Mouse (Mus musculus): ENCODE measurements around the gene Fam131b. TPM values are rescaled to one million over a fixed set of nuclear protein-coding genes. Genes with fewer than 3 reads are reported as not detected.

The Fam131b gene
- polyA plus RNA-seq, 1 experiment: 15.6 TPM

- Histone ChIP-seq H3K4me3 (ENCODE audit: insufficient read depth, poor library complexity, severe bottlenecking) (no peak overlapping the region), H3K79me2 (ENCODE audit: control insufficient read depth, insufficient read depth) (no peaks in the 10 kb centered on the region), H3K27me3 (ENCODE audit: control insufficient read depth, insufficient read depth, insufficient read length) (no peaks in the 10 kb centered on the region), H3K79me3 (ENCODE audit: low read depth) (no peaks in the 10 kb centered on the region), H3K36me3 (ENCODE audit: control insufficient read depth, insufficient read depth) (no peaks in the 10 kb centered on the region), H3ac (ENCODE audit: control insufficient read depth, insufficient read length, low read depth) (no peak overlapping the region)
- TF ChIP-seq USF1 (IDR thresholded peaks at IDR 0.05; ENCODE audit: low read depth): no peak
- no peak for TF ChIP-seq CTCF (IDR thresholded peaks at IDR 0.05; ENCODE audit: control insufficient read depth, insufficient read depth, insufficient read length)
- TF ChIP-seq CEBPB (IDR thresholded peaks at IDR 0.05; ENCODE audit: low read depth): no peak
- TF ChIP-seq MAX (IDR thresholded peaks at IDR 0.05): no peak
- no peak for TF ChIP-seq MYOD1 (IDR thresholded peaks at IDR 0.05; ENCODE audit: control insufficient read depth, insufficient read length, low read depth)
- no peak for TF ChIP-seq FOSL1 (IDR thresholded peaks at IDR 0.05; ENCODE audit: insufficient read depth, low read length, poor library complexity, severe bottlenecking)
- no peak for TF ChIP-seq MYOG (IDR thresholded peaks at IDR 0.05; ENCODE audit: control insufficient read depth, extremely low read depth, insufficient read length)
Observed at GRCm38 (mm10) chr6:42370630-42371363, 46.4 kb upstream of the Fam131b start.

- H3K79me3 ChIP-seq (ENCODE audit: low read depth): no peaks in the 10 kb centered on the region
- no peak for TF ChIP-seq USF1 (IDR thresholded peaks at IDR 0.05; ENCODE audit: low read depth)
- TF ChIP-seq MYOD1 (IDR thresholded peaks at IDR 0.05; ENCODE audit: control insufficient read depth, insufficient read length, low read depth): no peak
- no peak for TF ChIP-seq MAX (IDR thresholded peaks at IDR 0.05)
- TF ChIP-seq CTCF (IDR thresholded peaks at IDR 0.05; ENCODE audit: control insufficient read depth, insufficient read depth, insufficient read length): no peak
- TF ChIP-seq CEBPB (IDR thresholded peaks at IDR 0.05; ENCODE audit: low read depth): no peak
- TF ChIP-seq FOSL1 (IDR thresholded peaks at IDR 0.05; ENCODE audit: insufficient read depth, low read length, poor library complexity, severe bottlenecking): no peak
- no peak for TF ChIP-seq MYOG (IDR thresholded peaks at IDR 0.05; ENCODE audit: control insufficient read depth, extremely low read depth, insufficient read length)
- no peaks in the 10 kb centered on the region for H3K27me3 ChIP-seq (ENCODE audit: control insufficient read depth, insufficient read depth, insufficient read length)
- H3K79me2 ChIP-seq (ENCODE audit: control insufficient read depth, insufficient read depth): no peaks in the 10 kb centered on the region
- no peak overlapping the region for H3K4me3 ChIP-seq (ENCODE audit: insufficient read depth, poor library complexity, severe bottlenecking)
- H3K36me3 ChIP-seq (ENCODE audit: control insufficient read depth, insufficient read depth): no peaks in the 10 kb centered on the region
- no peak overlapping the region for H3ac ChIP-seq (ENCODE audit: control insufficient read depth, insufficient read length, low read depth)
Observed at GRCm38 (mm10) chr6:42369870-42370269, 45.4 kb upstream of the Fam131b start.

GRCm38 (mm10) chr6:42365215-42365614, 40.8 kb upstream of the Fam131b start:
- no peak overlapping the region for H3K4me3 ChIP-seq (ENCODE audit: insufficient read depth, poor library complexity, severe bottlenecking)
- no peaks in the 10 kb centered on the region for H3K79me2 ChIP-seq (ENCODE audit: control insufficient read depth, insufficient read depth)
- H3K79me3 ChIP-seq (ENCODE audit: low read depth): no peaks in the 10 kb centered on the region
- no peak overlapping the region for H3ac ChIP-seq (ENCODE audit: control insufficient read depth, insufficient read length, low read depth)
- TF ChIP-seq USF1 (IDR thresholded peaks at IDR 0.05; ENCODE audit: low read depth) (no peak), CEBPB (IDR thresholded peaks at IDR 0.05; ENCODE audit: low read depth) (no peak), FOSL1 (IDR thresholded peaks at IDR 0.05; ENCODE audit: insufficient read depth, low read length, poor library complexity, severe bottlenecking) (no peak), MAX (IDR thresholded peaks at IDR 0.05) (no peak), MYOG (IDR thresholded peaks at IDR 0.05; ENCODE audit: control insufficient read depth, extremely low read depth, insufficient read length) (no peak), CTCF (IDR thresholded peaks at IDR 0.05; ENCODE audit: control insufficient read depth, insufficient read depth, insufficient read length) (no peak), MYOD1 (IDR thresholded peaks at IDR 0.05; ENCODE audit: control insufficient read depth, insufficient read length, low read depth) (no peak)
- H3K36me3 ChIP-seq (ENCODE audit: control insufficient read depth, insufficient read depth): peaks cover 4% of the 10 kb centered on the region
- no peaks in the 10 kb centered on the region for H3K27me3 ChIP-seq (ENCODE audit: control insufficient read depth, insufficient read depth, insufficient read length)

DNA sequence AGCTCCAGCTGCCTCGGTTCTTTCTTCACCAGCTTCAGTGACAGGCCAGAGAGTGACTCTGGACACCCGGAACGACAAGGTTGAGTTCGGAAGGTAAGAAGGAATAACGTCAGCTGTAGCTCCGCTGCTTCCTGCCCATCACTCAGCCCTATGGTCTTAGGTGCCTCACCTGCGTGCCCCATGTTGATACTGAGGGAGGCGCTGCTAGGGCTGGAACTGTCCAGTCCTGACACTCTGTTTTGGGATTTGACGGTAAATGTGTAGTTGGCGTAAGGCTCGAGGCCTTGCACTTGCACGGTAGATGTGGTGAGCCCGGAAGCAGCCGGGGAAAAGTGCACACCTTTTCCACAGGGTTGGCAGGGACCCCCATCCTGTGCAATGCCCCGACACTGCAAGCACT, 40.2 kb upstream of the Fam131b start:
- no peak for TF ChIP-seq MYOD1 (IDR thresholded peaks at IDR 0.05; ENCODE audit: control insufficient read depth, insufficient read length, low read depth)
- TF ChIP-seq USF1 (IDR thresholded peaks at IDR 0.05; ENCODE audit: low read depth): no peak
- no peak for TF ChIP-seq MYOG (IDR thresholded peaks at IDR 0.05; ENCODE audit: control insufficient read depth, extremely low read depth, insufficient read length)
- TF ChIP-seq CEBPB (IDR thresholded peaks at IDR 0.05; ENCODE audit: low read depth): no peak
- no peak for TF ChIP-seq FOSL1 (IDR thresholded peaks at IDR 0.05; ENCODE audit: insufficient read depth, low read length, poor library complexity, severe bottlenecking)
- H3K79me3 ChIP-seq (ENCODE audit: low read depth): no peaks in the 10 kb centered on the region
- H3K36me3 ChIP-seq (ENCODE audit: control insufficient read depth, insufficient read depth): peaks cover 10% of the 10 kb centered on the region
- H3ac ChIP-seq (ENCODE audit: control insufficient read depth, insufficient read length, low read depth): no peak overlapping the region
- H3K4me3 ChIP-seq (ENCODE audit: insufficient read depth, poor library complexity, severe bottlenecking): no peak overlapping the region
- no peaks in the 10 kb centered on the region for H3K27me3 ChIP-seq (ENCODE audit: control insufficient read depth, insufficient read depth, insufficient read length)
- H3K79me2 ChIP-seq (ENCODE audit: control insufficient read depth, insufficient read depth): no peaks in the 10 kb centered on the region

GRCm38 (mm10) chr6:42364066-42364465, 39.6 kb upstream of the Fam131b start:
- TF ChIP-seq MYOG (IDR thresholded peaks at IDR 0.05; ENCODE audit: control insufficient read depth, extremely low read depth, insufficient read length) (no peak), FOSL1 (IDR thresholded peaks at IDR 0.05; ENCODE audit: insufficient read depth, low read length, poor library complexity, severe bottlenecking) (no peak), USF1 (IDR thresholded peaks at IDR 0.05; ENCODE audit: low read depth) (no peak), MYOD1 (IDR thresholded peaks at IDR 0.05; ENCODE audit: control insufficient read depth, insufficient read length, low read depth) (no peak), CEBPB (IDR thresholded peaks at IDR 0.05; ENCODE audit: low read depth) (no peak), MAX (IDR thresholded peaks at IDR 0.05) (no peak), CTCF (IDR thresholded peaks at IDR 0.05; ENCODE audit: control insufficient read depth, insufficient read depth, insufficient read length) (no peak)
- Histone ChIP-seq H3ac (ENCODE audit: control insufficient read depth, insufficient read length, low read depth) (no peak overlapping the region), H3K27me3 (ENCODE audit: control insufficient read depth, insufficient read depth, insufficient read length) (no peaks in the 10 kb centered on the region), H3K36me3 (ENCODE audit: control insufficient read depth, insufficient read depth) (peaks cover 16% of the 10 kb centered on the region), H3K79me2 (ENCODE audit: control insufficient read depth, insufficient read depth) (no peaks in the 10 kb centered on the region), H3K79me3 (ENCODE audit: low read depth) (no peaks in the 10 kb centered on the region), H3K4me3 (ENCODE audit: insufficient read depth, poor library complexity, severe bottlenecking) (no peak overlapping the region)
